Mouse (Mus musculus) C2C12 (cell line): Measurements from ENCODE around the gene Rp2.

Experiments used
- CTCF ChIP-seq: IDR thresholded peaks from one replicate; pipeline ENCODE4 v1.5.1; 2011; ENCODE audit not compliant: control insufficient read depth, insufficient read depth, insufficient read length
- MYOG ChIP-seq: IDR thresholded peaks from one replicate; pipeline ENCODE4 v1.6.1; 2011; ENCODE audit not compliant: control insufficient read depth, insufficient read length; ENCODE audit errors: extremely low read depth

- TF ChIP-seq CTCF (no peak), MYOG (no peak)
These were observed 8.0 kb upstream of the Rp2 start for GRCm38 (mm10) chrX:20356309-20356708.
